Mouse (Mus musculus) kidney, adult 8-10 months (tissue): ENCODE measurements around the gene Cblc.

ENCODE experiments used
- DNase-seq, 2 experiments: peaks; one replicate each; pipeline ENCODE4 v3.0.0; 2022

The Cblc gene

GRCm38 (mm10) chr7:19781741-19782140 is 14.9 kb downstream of the Cblc start:
- DNase-seq: no peak

- no peak for DNase-seq
Measured at GRCm38 (mm10) chr7:19779903-19780302, 16.7 kb downstream of the Cblc start.

GRCm38 (mm10) chr7:19778645-19779044 is 18.0 kb downstream of the Cblc start:
- no peak for DNase-seq

GRCm38 (mm10) chr7:19777049-19777723 is 19.4 kb downstream of the Cblc start:
- no peak for DNase-seq

- no peak for DNase-seq
Measured at GRCm38 (mm10) chr7:19771682-19772081, 24.9 kb downstream of the Cblc start.

- DNase-seq: peak in 1 of 2 experiments; percentile 67
Measured at GRCm38 (mm10) chr7:19770984-19771391, 25.6 kb downstream of the Cblc start, which contains the start of gene Bcam. Gene Bcam (minus strand): TSS chr7:19771016.

GRCm38 (mm10) chr7:19770375-19770754 is 26.2 kb downstream of the Cblc start:
- DNase-seq: peak; percentile 87 to 92

- DNase-seq: no peak
Measured at GRCm38 (mm10) chr7:19769434-19770374, 26.9 kb downstream of the Cblc start.

GRCm38 (mm10) chr7:19769001-19769400 is 27.6 kb downstream of the Cblc start:
- DNase-seq: no peak

- DNase-seq: peak in 1 of 2 experiments; percentile 42
Measured at GRCm38 (mm10) chr7:19768251-19768650, 28.4 kb downstream of the Cblc start.

- no peak for DNase-seq
Measured at GRCm38 (mm10) chr7:19764581-19764980, 32.0 kb downstream of the Cblc start.

GRCm38 (mm10) chr7:19763829-19764477 is 32.7 kb downstream of the Cblc start:
- peak in 1 of 2 experiments; percentile 30 for DNase-seq

- DNase-seq: no peak
Measured at GRCm38 (mm10) chr7:19762283-19762682, 34.3 kb downstream of the Cblc start.

GRCm38 (mm10) chr7:19760021-19760420 is 36.6 kb downstream of the Cblc start:
- no peak for DNase-seq

GRCm38 (mm10) chr7:19758623-19759022 is 38.0 kb downstream of the Cblc start:
- DNase-seq: no peak

GRCm38 (mm10) chr7:19755851-19756786 is 40.5 kb downstream of the Cblc start:
- peak; percentile 64 for DNase-seq

- no peak for DNase-seq
Measured at GRCm38 (mm10) chr7:19755008-19755407, 41.6 kb downstream of the Cblc start.

- no peak for DNase-seq
Measured at GRCm38 (mm10) chr7:19754065-19754464, 42.5 kb downstream of the Cblc start.

- peak in 1 of 2 experiments; percentile 41 for DNase-seq
Measured at GRCm38 (mm10) chr7:19753587-19753986, 43.0 kb downstream of the Cblc start.

GRCm38 (mm10) chr7:19752652-19753051 is 44.0 kb downstream of the Cblc start:
- no peak for DNase-seq

GRCm38 (mm10) chr7:19751070-19751383 is 45.6 kb downstream of the Cblc start:
- no peak for DNase-seq
